Mouse (Mus musculus): ENCODE measurements around the gene Grip1. TPM values are rescaled to one million over a fixed set of nuclear protein-coding genes. Genes with fewer than 3 reads are reported as not detected.
A peak's percentile ranks its signal among the peaks of the same experiment; 100 is the strongest.

Grip1 gene
- polyA plus RNA-seq (2014; fragmentation: Nextera tagmentation; extraction: Ambion mirVana): 3.2 and 4.0 TPM in 2 replicates

DNA sequence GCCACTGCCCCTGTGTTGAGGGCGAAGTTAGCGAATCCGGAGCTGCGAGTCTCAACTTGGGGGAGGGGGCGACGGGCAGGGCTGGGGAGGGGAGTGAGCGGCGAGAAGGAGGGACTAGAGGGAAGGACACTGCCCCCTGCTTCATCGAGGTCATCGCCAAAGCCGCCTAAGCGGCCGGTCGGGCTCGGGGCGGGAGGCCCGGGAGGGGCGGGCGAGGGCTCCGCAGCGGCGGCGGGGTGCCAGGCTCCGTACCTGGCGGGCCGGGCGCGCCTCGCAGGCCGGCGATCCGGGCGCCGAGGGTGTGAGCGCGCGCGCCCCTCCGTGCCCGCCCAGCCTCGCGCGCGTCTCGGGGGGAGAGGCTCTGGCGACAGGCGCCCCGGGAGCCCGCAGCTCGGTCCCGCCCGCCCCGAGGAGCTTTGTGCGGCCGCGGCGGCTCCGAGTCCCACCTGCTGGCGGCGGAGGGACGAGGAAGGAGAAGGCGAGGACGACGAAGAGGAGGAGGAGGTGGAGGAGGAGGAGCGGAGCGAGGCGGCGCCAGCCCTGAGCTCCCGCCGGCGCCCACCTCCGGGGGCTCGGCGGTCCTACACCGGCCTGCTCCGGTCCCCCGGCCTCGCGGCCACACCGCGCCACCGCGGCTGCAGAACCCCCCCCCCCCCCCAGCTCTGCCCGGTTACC, at the start of gene Grip1:
Gene Grip1, plus strand, starts transcription at position 400 of the 675 bp plus-strand sequence.
- peak within 1 kb of the TSS; percentile 96 for H3K4me2 ChIP-seq (ENCODE audit: low read length)
- WGBS: under 1% methylated on average over 44 of the region's 84 CpGs
- H3K9ac ChIP-seq (ENCODE audit: low read length): peak within 1 kb of the TSS; percentile 68
- peak within 1 kb of the TSS; percentile 70 for H3K27ac ChIP-seq (ENCODE audit: low read depth)
- peaks cover 8% of the 10 kb centered on the region; the same call in 1 of the 2 replicates for H3K4me1 ChIP-seq (replicated peaks; ENCODE audit: control insufficient read depth, insufficient read depth, low read length)
- H3K36me3 ChIP-seq (ENCODE audit: control insufficient read depth, insufficient read depth, low read length): no peaks in the 10 kb centered on the region
- no peaks in the 10 kb centered on the region for H3K27me3 ChIP-seq (replicated peaks; ENCODE audit: control insufficient read depth, insufficient read depth, low read length)
- peak within 1 kb of the TSS; percentile 63 for H3K4me3 ChIP-seq (ENCODE audit: low read depth, low read length)
- DNase-seq (ENCODE audit: low spot score) (peak; percentile 86), ATAC-seq (replicated peaks; ENCODE audit: low FRiP score, low TSS enrichment, low read depth) (peak; percentile 88)
- no peaks in the 10 kb centered on the region for H3K9me3 ChIP-seq (ENCODE audit: control insufficient read depth, low read length)

DNA sequence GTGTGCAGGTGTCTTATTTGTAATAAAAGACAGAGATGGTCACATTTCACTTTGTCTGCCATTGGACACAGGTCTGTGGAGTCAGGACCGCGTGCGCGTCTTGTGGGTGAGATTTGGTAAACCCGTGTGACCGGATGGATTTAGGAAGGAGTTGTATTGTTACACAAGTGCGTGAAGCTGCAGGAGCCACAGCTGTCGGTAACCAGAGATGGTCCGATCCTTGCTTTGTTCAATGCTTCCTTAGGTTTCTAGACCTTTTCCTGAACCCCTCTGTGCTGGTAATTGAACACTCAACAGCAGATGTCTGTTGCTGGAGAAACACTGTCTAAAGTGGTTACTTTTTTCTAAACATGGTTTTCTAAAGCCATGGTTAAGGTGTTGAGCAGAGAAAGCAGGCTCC, 48.5 kb upstream of the Grip1 start:
- no peak overlapping the region for H3K27ac ChIP-seq (ENCODE audit: low read depth)
- H3K36me3 ChIP-seq (ENCODE audit: control insufficient read depth, insufficient read depth, low read length): no peaks in the 10 kb centered on the region
- no peak overlapping the region for H3K4me2 ChIP-seq (ENCODE audit: low read length)
- ATAC-seq (replicated peaks; ENCODE audit: low FRiP score, low TSS enrichment, low read depth) (no peak), DNase-seq (ENCODE audit: low spot score) (no peak)
- H3K27me3 ChIP-seq (replicated peaks; ENCODE audit: control insufficient read depth, insufficient read depth, low read length): no peaks in the 10 kb centered on the region
- no peaks in the 10 kb centered on the region for H3K4me1 ChIP-seq (replicated peaks; ENCODE audit: control insufficient read depth, insufficient read depth, low read length)
- H3K9ac ChIP-seq (ENCODE audit: low read length): no peak overlapping the region
- WGBS: 97% methylated on average over 9 of the region's 9 CpGs
- H3K9me3 ChIP-seq (ENCODE audit: control insufficient read depth, low read length): no peaks in the 10 kb centered on the region
- no peak overlapping the region for H3K4me3 ChIP-seq (ENCODE audit: low read depth, low read length)

DNA sequence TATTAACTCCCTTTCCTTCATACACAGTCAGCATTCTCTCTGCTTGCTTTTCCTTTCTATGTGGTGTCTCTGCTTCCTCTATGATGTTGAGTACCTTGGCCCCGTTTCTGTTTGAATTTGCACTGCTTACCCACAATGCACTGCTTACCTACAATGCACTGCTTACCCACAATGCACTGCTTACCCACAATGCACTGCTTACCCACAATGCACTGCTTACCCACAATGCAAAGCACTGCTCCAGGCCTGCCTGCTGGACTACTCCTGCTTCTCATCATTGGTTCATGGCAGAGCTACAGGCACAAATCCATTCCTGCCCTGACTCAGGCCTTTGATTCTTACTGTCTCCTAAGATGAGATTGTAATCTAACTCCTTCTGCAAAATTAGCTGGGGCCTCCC, 48.0 kb upstream of the Grip1 start:
- DNase-seq (ENCODE audit: low spot score): no peak
- WGBS: 85% methylated on average over 1 of the region's 1 CpGs
- no peak overlapping the region for H3K4me2 ChIP-seq (ENCODE audit: low read length)
- no peak overlapping the region for H3K9ac ChIP-seq (ENCODE audit: low read length)
- H3K27me3 ChIP-seq (replicated peaks; ENCODE audit: control insufficient read depth, insufficient read depth, low read length): no peaks in the 10 kb centered on the region
- no peak overlapping the region for H3K27ac ChIP-seq (ENCODE audit: low read depth)
- H3K36me3 ChIP-seq (ENCODE audit: control insufficient read depth, insufficient read depth, low read length): no peaks in the 10 kb centered on the region
- no peak for ATAC-seq (replicated peaks; ENCODE audit: low FRiP score, low TSS enrichment, low read depth)
- H3K4me1 ChIP-seq (replicated peaks; ENCODE audit: control insufficient read depth, insufficient read depth, low read length): no peaks in the 10 kb centered on the region
- H3K4me3 ChIP-seq (ENCODE audit: low read depth, low read length): no peak overlapping the region
- H3K9me3 ChIP-seq (ENCODE audit: control insufficient read depth, low read length): no peaks in the 10 kb centered on the region

DNA sequence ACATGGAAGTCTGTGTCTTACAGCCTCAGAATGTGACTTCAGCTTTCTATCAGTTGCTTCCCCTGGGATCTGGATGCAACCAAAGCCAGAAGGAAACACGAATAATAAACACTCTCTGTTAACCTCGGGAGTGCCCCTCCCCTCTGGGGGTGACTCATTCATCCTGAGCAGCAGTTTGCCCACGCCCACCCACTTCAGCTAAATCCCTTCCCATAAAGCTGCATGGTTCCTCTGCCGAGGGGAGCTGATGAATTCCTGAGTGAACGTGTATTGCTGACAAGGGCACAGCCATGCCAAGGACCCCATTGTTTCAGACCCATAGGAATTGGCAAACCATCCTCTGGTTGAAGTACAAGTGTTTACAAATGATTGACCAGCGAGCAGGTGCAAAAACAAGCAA, 45.3 kb upstream of the Grip1 start:
- DNase-seq (ENCODE audit: low spot score): peak; percentile 53
- Histone ChIP-seq H3K9me3 (ENCODE audit: control insufficient read depth, low read length) (no peaks in the 10 kb centered on the region), H3K9ac (ENCODE audit: low read length) (no peak overlapping the region), H3K4me2 (ENCODE audit: low read length) (0 out of 2 replicates have a peak overlapping the region, but pooled peaks have one; percentile 6), H3K4me1 (replicated peaks; ENCODE audit: control insufficient read depth, insufficient read depth, low read length) (no peaks in the 10 kb centered on the region), H3K27me3 (replicated peaks; ENCODE audit: control insufficient read depth, insufficient read depth, low read length) (no peaks in the 10 kb centered on the region), H3K27ac (ENCODE audit: low read depth) (no peak overlapping the region), H3K36me3 (ENCODE audit: control insufficient read depth, insufficient read depth, low read length) (no peaks in the 10 kb centered on the region), H3K4me3 (ENCODE audit: low read depth, low read length) (no peak overlapping the region)
- ATAC-seq (replicated peaks; ENCODE audit: low FRiP score, low TSS enrichment, low read depth): no peak
- 15% methylated on average over 6 of the region's 6 CpGs for WGBS

DNA sequence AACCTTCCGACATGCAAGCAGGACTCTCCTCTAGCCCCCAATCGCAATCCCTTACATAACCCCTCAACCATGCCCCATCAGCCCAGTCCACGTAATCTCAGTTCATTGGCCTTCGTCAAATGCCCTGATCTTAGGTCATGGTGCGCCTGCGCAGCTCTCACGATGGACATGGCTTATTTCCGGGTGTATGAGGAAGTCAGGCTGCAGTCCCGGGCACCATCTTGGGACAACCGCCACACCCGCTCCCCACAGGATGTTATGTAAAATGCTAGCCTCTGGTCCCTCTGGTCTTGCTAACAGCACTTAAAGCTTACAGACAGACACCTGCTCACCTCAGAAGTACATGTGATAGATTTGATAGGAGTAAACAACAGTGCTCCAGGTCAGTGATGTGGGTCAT, 40.4 kb upstream of the Grip1 start:
- ATAC-seq (replicated peaks; ENCODE audit: low FRiP score, low TSS enrichment, low read depth): no peak

DNA sequence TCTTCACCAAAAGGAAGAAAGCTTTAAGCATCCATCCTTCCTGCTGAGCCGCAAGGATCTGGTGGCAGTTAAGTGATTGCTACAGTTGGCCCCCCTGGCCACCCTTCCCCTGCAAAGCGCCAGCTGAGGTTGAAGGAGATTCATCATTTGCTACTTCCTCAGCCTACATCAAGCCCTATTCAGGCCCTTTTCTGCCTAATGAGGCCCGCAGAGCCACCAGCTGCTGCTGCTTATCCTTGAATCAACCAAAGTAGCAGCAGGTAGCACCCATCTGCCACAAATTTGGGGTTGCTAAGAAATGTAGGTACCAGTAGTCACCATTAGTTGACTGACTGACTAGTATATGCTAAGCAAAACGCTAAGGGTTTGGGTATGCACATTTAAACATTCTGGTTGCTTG, 38.5 kb upstream of the Grip1 start:
- 74% methylated on average over 4 of the region's 4 CpGs for WGBS

More for the DNA sequence above, 40.4 kb upstream of the Grip1 start:
- Histone ChIP-seq H3K27ac (ENCODE audit: low read depth) (no peak overlapping the region), H3K36me3 (ENCODE audit: control insufficient read depth, insufficient read depth, low read length) (no peaks in the 10 kb centered on the region), H3K9me3 (ENCODE audit: control insufficient read depth, low read length) (no peaks in the 10 kb centered on the region), H3K27me3 (replicated peaks; ENCODE audit: control insufficient read depth, insufficient read depth, low read length) (no peaks in the 10 kb centered on the region), H3K4me2 (ENCODE audit: low read length) (no peak overlapping the region), H3K4me1 (replicated peaks; ENCODE audit: control insufficient read depth, insufficient read depth, low read length) (no peaks in the 10 kb centered on the region), H3K9ac (ENCODE audit: low read length) (no peak overlapping the region), H3K4me3 (ENCODE audit: low read depth, low read length) (no peak overlapping the region)
- DNase-seq (ENCODE audit: low spot score): no peak
- 95% methylated on average over 11 of the region's 11 CpGs for WGBS

DNA sequence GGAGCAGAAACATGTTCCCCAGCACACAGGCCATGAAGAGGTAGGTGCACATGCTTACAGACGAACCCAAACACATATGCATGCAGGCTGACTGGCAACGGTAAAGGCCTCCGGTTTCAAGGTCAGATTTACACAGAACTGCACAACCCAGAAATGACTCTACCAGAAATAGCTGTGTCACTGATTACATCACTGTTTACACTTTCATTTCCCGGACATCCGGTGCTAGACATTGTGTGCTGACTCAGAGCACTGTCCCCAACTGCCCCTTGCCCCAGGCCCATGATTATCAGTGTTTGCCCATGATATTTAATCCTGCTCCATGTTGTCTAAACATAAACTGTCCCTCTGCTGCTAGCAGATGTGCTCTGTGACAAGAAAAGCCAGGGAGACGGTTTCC, 32.2 kb upstream of the Grip1 start:
- no peak for ATAC-seq (replicated peaks; ENCODE audit: low FRiP score, low TSS enrichment, low read depth)

More for the DNA sequence above, 38.5 kb upstream of the Grip1 start:
- no peaks in the 10 kb centered on the region for H3K4me1 ChIP-seq (replicated peaks; ENCODE audit: control insufficient read depth, insufficient read depth, low read length)
- no peaks in the 10 kb centered on the region for H3K36me3 ChIP-seq (ENCODE audit: control insufficient read depth, insufficient read depth, low read length)
- H3K4me2 ChIP-seq (ENCODE audit: low read length): no peak overlapping the region
- H3K27ac ChIP-seq (ENCODE audit: low read depth): no peak overlapping the region
- DNase-seq (ENCODE audit: low spot score) (no peak), ATAC-seq (replicated peaks; ENCODE audit: low FRiP score, low TSS enrichment, low read depth) (no peak)
- no peak overlapping the region for H3K9ac ChIP-seq (ENCODE audit: low read length)
- no peaks in the 10 kb centered on the region for H3K9me3 ChIP-seq (ENCODE audit: control insufficient read depth, low read length)
- H3K4me3 ChIP-seq (ENCODE audit: low read depth, low read length): no peak overlapping the region
- no peaks in the 10 kb centered on the region for H3K27me3 ChIP-seq (replicated peaks; ENCODE audit: control insufficient read depth, insufficient read depth, low read length)

DNA sequence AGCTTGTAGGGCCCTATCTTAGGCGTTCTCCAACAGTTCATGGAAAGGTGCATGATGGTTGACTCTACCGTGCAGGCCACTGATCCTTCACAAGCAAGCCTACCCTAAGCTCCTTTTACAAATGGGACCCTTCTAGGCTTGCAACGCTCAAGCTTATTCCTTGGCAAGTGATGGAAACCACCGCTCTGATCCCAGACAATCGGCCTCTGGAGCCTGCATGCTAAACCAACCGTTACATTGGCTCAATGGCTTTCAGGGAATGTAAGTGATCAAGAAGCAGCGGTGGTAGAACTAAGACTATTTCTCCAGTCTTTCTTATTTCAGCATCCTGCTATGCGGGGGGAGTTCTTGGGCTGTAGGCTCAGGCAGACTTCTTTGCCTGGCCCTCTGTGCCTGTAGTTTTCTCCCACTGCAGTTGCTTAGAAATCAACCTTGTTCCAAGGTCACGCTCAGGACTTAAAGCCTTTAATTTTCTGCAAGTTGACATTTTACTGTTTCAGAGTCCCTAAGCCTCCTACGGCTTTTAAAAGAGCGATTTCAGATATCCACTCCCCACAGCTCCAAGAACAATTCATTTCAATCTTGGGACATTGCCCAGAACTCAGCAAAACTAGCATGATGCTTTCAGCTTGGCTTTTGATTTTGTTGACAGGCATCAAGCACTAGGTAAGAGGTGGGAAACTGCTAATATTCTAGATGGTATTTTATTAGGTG, 29.7 kb upstream of the Grip1 start:
- DNase-seq (ENCODE audit: low spot score): no peak
- 88% methylated on average over 11 of the region's 11 CpGs for WGBS
- no peak overlapping the region for H3K4me3 ChIP-seq (ENCODE audit: low read depth, low read length)
- H3K4me1 ChIP-seq (replicated peaks; ENCODE audit: control insufficient read depth, insufficient read depth, low read length): no peaks in the 10 kb centered on the region
- no peaks in the 10 kb centered on the region for H3K27me3 ChIP-seq (replicated peaks; ENCODE audit: control insufficient read depth, insufficient read depth, low read length)
- no peak overlapping the region for H3K4me2 ChIP-seq (ENCODE audit: low read length)
- no peak overlapping the region for H3K9ac ChIP-seq (ENCODE audit: low read length)
- H3K36me3 ChIP-seq (ENCODE audit: control insufficient read depth, insufficient read depth, low read length): no peaks in the 10 kb centered on the region
- H3K27ac ChIP-seq (ENCODE audit: low read depth): no peak overlapping the region
- no peaks in the 10 kb centered on the region for H3K9me3 ChIP-seq (ENCODE audit: control insufficient read depth, low read length)
- no peak for ATAC-seq (replicated peaks; ENCODE audit: low FRiP score, low TSS enrichment, low read depth)

More for the DNA sequence above, 32.2 kb upstream of the Grip1 start:
- Histone ChIP-seq H3K4me2 (ENCODE audit: low read length) (no peak overlapping the region), H3K9me3 (ENCODE audit: control insufficient read depth, low read length) (no peaks in the 10 kb centered on the region), H3K36me3 (ENCODE audit: control insufficient read depth, insufficient read depth, low read length) (no peaks in the 10 kb centered on the region), H3K9ac (ENCODE audit: low read length) (no peak overlapping the region), H3K4me3 (ENCODE audit: low read depth, low read length) (no peak overlapping the region), H3K27ac (ENCODE audit: low read depth) (no peak overlapping the region), H3K27me3 (replicated peaks; ENCODE audit: control insufficient read depth, insufficient read depth, low read length) (no peaks in the 10 kb centered on the region), H3K4me1 (replicated peaks; ENCODE audit: control insufficient read depth, insufficient read depth, low read length) (no peaks in the 10 kb centered on the region)
- WGBS: 41% methylated on average over 6 of the region's 6 CpGs
- DNase-seq (ENCODE audit: low spot score): no peak

Data from intestine, embryonic 14.5 days (tissue).